Mouse (Mus musculus) intestine, embryonic 16.5 days (tissue): ENCODE data around the gene Acap3. TPM values are rescaled to one million over a fixed set of nuclear protein-coding genes. Genes with fewer than 3 reads are reported as not detected.

ENCODE experiments used
- ATAC-seq: fragments of 200-750 bp; cut with Nextera tagmentation; 2 replicates; pipeline ENCODE4 v1.8.0; 2017; ENCODE audit warnings: moderate TSS enrichment, moderate library complexity
- H3K27ac ChIP-seq: fragments of 300-500 bp; sonication (generic); 2 replicates; pipeline ENCODE4 v1.5.1; 2014; ENCODE audit warnings: mild to moderate bottlenecking, low read length
- H3K27me3 ChIP-seq: fragments of 300-500 bp; sonication (generic); replicated peaks from 2 replicates; pipeline ENCODE4 v1.6.1; 2014; ENCODE audit warnings: low read length, control low read depth, mixed read lengths; ENCODE audit not compliant: control insufficient read depth, insufficient read depth
- H3K36me3 ChIP-seq: fragments of 300-500 bp; sonication (generic); 2 replicates; pipeline ENCODE4 v1.6.1; 2014; ENCODE audit warnings: low read length, control low read depth; ENCODE audit not compliant: control insufficient read depth, insufficient read depth
- H3K4me1 ChIP-seq: fragments of 300-500 bp; sonication (generic); 2 replicates; pipeline ENCODE4 v1.6.1; 2014; ENCODE audit warnings: low read length, control low read depth, mixed read lengths; ENCODE audit not compliant: control insufficient read depth, insufficient read depth
- H3K4me2 ChIP-seq: fragments of 300-500 bp; sonication (generic); 2 replicates; pipeline ENCODE4 v1.6.1; 2014; ENCODE audit warnings: low read depth, low read length, control low read depth
- H3K4me3 ChIP-seq: fragments of 300-500 bp; sonication (generic); 2 replicates; pipeline ENCODE4 v1.5.1; 2014; ENCODE audit warnings: mild to moderate bottlenecking, low read length
- H3K9ac ChIP-seq: fragments of 300-500 bp; sonication (generic); 2 replicates; pipeline ENCODE4 v1.6.1; 2014; ENCODE audit warnings: low read depth, low read length
- H3K9me3 ChIP-seq: fragments of 300-500 bp; sonication (generic); 2 replicates; pipeline ENCODE4 v1.6.1; 2016; ENCODE audit warnings: low read length, control low read depth; ENCODE audit not compliant: control insufficient read depth
- WGBS: fragments of 180-500 bp; shearing (Covaris S2); extraction: QIAGEN DNeasy Blood & Tissue Kit; methylation state at CpG from one replicate; pipeline ENCODE4 v1.1.7; 2014; 5-methylcytosine and 5-hydroxymethylcytosine counted together
- microRNA-seq: library from miRNA; unstranded; fragments of <30 nt; microRNA quantifications from one replicate; pipeline ENCODE4, GENCODE M21; 2016
- polyA plus RNA-seq: library from polyadenylated mRNA; unstranded; fragments of >200 nt; fragmentation: Nextera tagmentation; extraction: Ambion mirVana; gene quantifications from 2 replicates; pipeline ENCODE4 v1.2.1, GENCODE M21; 2015

Acap3 gene
- polyA plus RNA-seq, 1 experiment from 2014 or later: 9.8 TPM

DNA sequence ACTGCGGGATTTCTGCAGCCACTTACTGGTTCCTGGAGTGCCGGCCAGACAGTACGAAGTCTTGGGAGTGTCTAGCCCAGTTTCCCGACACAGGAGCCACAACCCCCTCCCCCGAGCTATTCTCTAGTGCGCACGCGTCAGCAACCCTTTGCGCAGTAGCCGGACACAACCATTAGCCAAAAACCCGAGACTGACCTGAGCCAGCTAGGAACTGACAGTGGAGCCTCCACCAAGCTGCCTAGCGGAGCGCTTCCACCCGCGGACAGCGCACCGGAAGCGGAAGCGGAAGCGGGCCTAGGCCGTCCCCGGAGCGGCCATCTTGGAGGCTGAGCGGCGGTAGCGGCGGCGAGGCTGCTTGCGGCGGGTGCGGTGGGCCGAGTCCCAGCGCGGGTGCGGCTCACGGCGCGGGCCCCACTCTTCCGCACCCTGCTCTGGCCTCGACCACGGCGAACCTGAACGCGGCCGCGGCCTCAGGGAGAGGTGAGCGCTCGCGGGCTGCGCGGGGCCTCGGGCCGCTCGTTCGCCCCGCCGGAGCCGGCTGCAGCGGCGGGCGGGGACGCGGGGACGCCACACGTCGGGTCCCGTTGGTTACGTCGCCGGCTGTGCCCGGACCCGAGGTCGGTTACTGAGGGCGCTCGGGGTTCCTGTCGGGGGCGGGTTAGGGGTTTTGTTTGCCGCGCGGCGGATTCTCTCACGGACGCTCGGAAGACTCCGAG is 52.1 kb downstream of the Acap3 start, which contains the start of gene Ube2j2:
Gene Ube2j2 (plus strand): TSS at position 298 of the 716 bp plus-strand sequence.
- H3K27ac ChIP-seq: peak within 1 kb of the TSS; percentile 84
- H3K36me3 ChIP-seq: no peaks in the 10 kb centered on the region
- ATAC-seq: peak; percentile 98
- under 1% methylated on average over 84 of the region's 85 CpGs for WGBS
- H3K4me3 ChIP-seq: peak within 1 kb of the TSS; percentile 93
- H3K9ac ChIP-seq: peak within 1 kb of the TSS; percentile 96
- no peaks in the 10 kb centered on the region for H3K9me3 ChIP-seq
- H3K27me3 ChIP-seq: no peaks in the 10 kb centered on the region
- peaks cover 19% of the 10 kb centered on the region for H3K4me1 ChIP-seq
- peak within 1 kb of the TSS; percentile 94 for H3K4me2 ChIP-seq

DNA sequence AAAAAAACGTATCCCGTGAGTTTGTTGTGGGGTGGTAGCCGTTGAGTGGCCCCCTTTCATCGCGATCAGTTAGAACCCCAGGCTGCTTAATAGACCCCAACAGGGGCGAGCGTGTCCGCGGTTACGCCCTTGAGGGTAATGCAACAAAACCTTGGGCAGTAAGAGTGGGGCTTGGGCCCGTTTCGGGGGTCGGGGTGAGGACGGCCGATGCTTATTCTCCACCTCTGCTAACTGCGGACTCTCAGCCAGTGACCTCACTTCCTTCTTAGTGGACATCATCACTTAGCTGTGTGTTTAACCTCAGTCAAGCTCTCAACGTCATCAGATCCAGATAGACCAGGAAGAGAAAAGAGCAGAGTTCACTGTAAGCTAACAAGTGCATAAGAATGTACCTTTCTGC is 52.6 kb downstream of the Acap3 start:
- no peaks in the 10 kb centered on the region for H3K9me3 ChIP-seq
- H3K27ac ChIP-seq: peak overlapping the region; percentile 77
- peaks cover 19% of the 10 kb centered on the region for H3K4me1 ChIP-seq
- H3K27me3 ChIP-seq: no peaks in the 10 kb centered on the region
- under 1% methylated on average over 17 of the region's 17 CpGs for WGBS
- peak overlapping the region; percentile 93 for H3K4me3 ChIP-seq
- H3K4me2 ChIP-seq: peak overlapping the region; percentile 86
- H3K9ac ChIP-seq: peak overlapping the region; percentile 96
- H3K36me3 ChIP-seq: peaks cover under 1% of the 10 kb centered on the region; the same call in 1 of the 2 replicates
- peak; percentile 26; the same call in 1 of the 2 replicates for ATAC-seq

DNA sequence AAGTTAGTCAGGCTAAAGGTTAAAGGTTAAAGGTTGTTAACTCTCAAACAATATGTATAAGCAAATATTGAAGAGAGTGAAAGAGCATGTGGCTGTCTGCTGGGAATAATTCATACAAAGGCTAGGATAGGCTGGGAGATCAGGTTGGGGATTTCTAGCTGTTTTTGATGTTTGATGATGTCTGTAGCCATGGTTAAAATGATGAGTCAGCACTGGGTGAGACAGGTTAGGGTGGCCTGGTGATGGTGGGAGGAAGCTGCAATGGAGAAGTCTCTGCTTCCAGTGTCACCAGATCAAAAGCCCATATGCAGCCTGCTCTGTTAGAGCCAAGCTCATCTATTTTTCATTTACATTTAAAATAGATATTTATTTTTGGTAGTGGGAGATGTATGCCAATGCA is 55.5 kb downstream of the Acap3 start:
- peaks cover 19% of the 10 kb centered on the region for H3K4me1 ChIP-seq
- peaks cover 12% of the 10 kb centered on the region for H3K36me3 ChIP-seq
- H3K4me2 ChIP-seq: no peak overlapping the region
- no peaks in the 10 kb centered on the region for H3K9me3 ChIP-seq
- no peaks in the 10 kb centered on the region for H3K27me3 ChIP-seq
- H3K9ac ChIP-seq: no peak overlapping the region
- H3K4me3 ChIP-seq: no peak overlapping the region
- H3K27ac ChIP-seq: no peak overlapping the region
- no peak for ATAC-seq

DNA sequence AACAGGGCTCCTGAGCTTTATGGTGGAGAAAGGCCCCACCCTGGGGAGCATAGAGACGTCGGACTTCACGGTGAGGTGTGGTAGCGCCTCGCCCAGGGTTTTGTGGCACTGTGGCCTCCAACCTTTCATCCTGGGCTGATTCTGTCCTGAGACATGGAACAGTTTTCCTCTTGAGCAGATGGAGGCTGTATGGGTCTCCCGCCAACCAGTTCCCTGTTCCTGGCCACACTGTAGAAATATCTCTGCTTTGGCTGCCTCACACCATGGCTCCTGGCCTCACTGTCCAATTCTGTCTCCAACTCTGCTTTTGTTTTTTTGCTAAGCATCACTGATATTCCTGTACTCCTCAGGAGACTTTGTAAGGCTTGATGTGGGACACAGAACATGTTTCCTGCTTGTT is 63.9 kb downstream of the Acap3 start:
- Histone ChIP-seq H3K27me3 (no peaks in the 10 kb centered on the region), H3K4me3 (no peak overlapping the region), H3K9ac (no peak overlapping the region), H3K27ac (no peak overlapping the region), H3K4me1 (no peaks in the 10 kb centered on the region), H3K4me2 (no peak overlapping the region), H3K9me3 (no peaks in the 10 kb centered on the region), H3K36me3 (peaks cover 24% of the 10 kb centered on the region)
- 87% methylated on average over 6 of the region's 6 CpGs for WGBS
- no peak for ATAC-seq

Small RNA genes lying within 50 kb of the gene (microRNA-seq; reads per million reads assigned to microRNA genes)
- gene Gm22991: not detected

Other genes with a start within 250 kb of the Acap3 start
- gene Gm10563, start 246.4 kb upstream of the Acap3 start, polyA plus RNA-seq: not detected in 2 replicates
- gene Mmp23, start 238.4 kb upstream of the Acap3 start, polyA plus RNA-seq: 39.6 and 41.3 TPM in 2 replicates
- 18.6 and 18.7 TPM in 2 replicates for gene Mib2, start 222.6 kb upstream of the Acap3 start, polyA plus RNA-seq
- 1.9 and 2.0 TPM in 2 replicates for gene Fndc10, start 197.5 kb upstream of the Acap3 start, polyA plus RNA-seq
- gene Ssu72, start 187.0 kb upstream of the Acap3 start, polyA plus RNA-seq: 155 and 163 TPM in 2 replicates
- 0.16 and 0.23 TPM in 2 replicates for gene Tmem240, start 157.0 kb upstream of the Acap3 start, polyA plus RNA-seq
- gene Atad3a, start 130.7 kb upstream of the Acap3 start, polyA plus RNA-seq: 142 and 150 TPM in 2 replicates
- gene Vwa1, start 117.1 kb upstream of the Acap3 start, polyA plus RNA-seq: 18.9 TPM in 2 replicates
- gene Tmem88b, start 105.9 kb upstream of the Acap3 start, polyA plus RNA-seq: 0.89 and 1.1 TPM in 2 replicates
- not detected in 2 replicates for gene Ankrd65, start 101.4 kb upstream of the Acap3 start, polyA plus RNA-seq
- 210 and 226 TPM in 2 replicates for gene Mrpl20, start 88.9 kb upstream of the Acap3 start, polyA plus RNA-seq
- gene Ccnl2, start 79.3 kb upstream of the Acap3 start, polyA plus RNA-seq: 130 and 131 TPM in 2 replicates
- gene Aurkaip1, start 60.5 kb upstream of the Acap3 start, polyA plus RNA-seq: 180 and 196 TPM in 2 replicates
- gene Mxra8, start 52.1 kb upstream of the Acap3 start, polyA plus RNA-seq: 76.3 and 80.5 TPM in 2 replicates
- 3.7 and 4.7 TPM in 2 replicates for gene Dvl1, start 44.4 kb upstream of the Acap3 start, polyA plus RNA-seq
- 0.28 and 0.32 TPM in 2 replicates for gene Tas1r3, start 28.5 kb upstream of the Acap3 start, polyA plus RNA-seq
- gene Cptp, start 22.4 kb upstream of the Acap3 start, polyA plus RNA-seq: 23.6 and 24.9 TPM in 2 replicates
- gene Ints11, start 22.3 kb upstream of the Acap3 start, polyA plus RNA-seq: 60.0 and 67.1 TPM in 2 replicates
- 49.4 and 58.6 TPM in 2 replicates for gene Pusl1, start within 50 bp of the Acap3 start, polyA plus RNA-seq
- gene Ube2j2, start 52.0 kb downstream of the Acap3 start, polyA plus RNA-seq: 89.5 and 93.4 TPM in 2 replicates
- 59.9 and 75.4 TPM in 2 replicates for gene C1qtnf12, start 70.5 kb downstream of the Acap3 start, polyA plus RNA-seq
- gene B3galt6, start 100.8 kb downstream of the Acap3 start, polyA plus RNA-seq: 11.7 and 12.0 TPM in 2 replicates
- 165 and 171 TPM in 2 replicates for gene Sdf4, start 101.0 kb downstream of the Acap3 start, polyA plus RNA-seq
- 0.55 and 0.86 TPM in 2 replicates for gene Tnfrsf4, start 122.0 kb downstream of the Acap3 start, polyA plus RNA-seq
- 1.0 and 1.4 TPM in 2 replicates for gene Tnfrsf18, start 134.3 kb downstream of the Acap3 start, polyA plus RNA-seq
- 4.2 and 4.7 TPM in 2 replicates for gene Ttll10, start 167.6 kb downstream of the Acap3 start, polyA plus RNA-seq
- gene 9430015G10Rik, start 218.2 kb downstream of the Acap3 start, polyA plus RNA-seq: 21.4 and 22.3 TPM in 2 replicates
- gene Rnf223, start 238.7 kb downstream of the Acap3 start, polyA plus RNA-seq: 0.09 and 0.10 TPM in 2 replicates